Mouse (Mus musculus) common myeloid progenitor, adult 5-6 weeks (primary cell): Measurements from ENCODE around the gene Kcnc3. TPM values are rescaled to one million over a fixed set of nuclear protein-coding genes. Genes with fewer than 3 reads are reported as not detected.
A peak's percentile ranks its signal among the peaks of the same experiment; 100 is the strongest.

Source experiments
- ATAC-seq: replicated peaks from 2 replicates; pipeline ENCODE4 v1.8.0; 2016; ENCODE audit warnings: low read depth, mild to moderate bottlenecking, moderate TSS enrichment, inconsistent platforms; ENCODE audit not compliant: poor library complexity, severe bottlenecking
- total RNA-seq: library from RNA; stranded (forward); fragments of 200-1000, 187-1606 nt; gene quantifications from 2 replicates; pipeline ENCODE4 v1.2.3, GENCODE M21; 2017

Gene Kcnc3
- total RNA-seq, 1 experiment from 2014 or later = 1.1 TPM

DNA sequence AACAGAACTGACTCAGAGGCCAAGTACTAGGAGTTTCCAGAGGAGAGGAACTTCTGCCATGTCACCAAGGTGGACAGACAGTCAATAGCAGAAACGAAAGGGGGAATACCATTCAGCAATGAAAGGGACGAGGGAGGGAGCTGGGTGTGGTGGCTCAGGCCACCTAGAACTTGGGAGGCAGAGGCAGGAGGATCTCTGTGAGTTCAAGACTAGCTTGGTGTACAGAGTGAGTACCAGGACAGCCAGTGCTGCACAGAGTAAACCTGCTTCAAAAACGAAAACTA lies 34.0 kb downstream of the Kcnc3 start:
- ATAC-seq = no peak

- ATAC-seq = no peak
These were observed 34.4 kb downstream of the Kcnc3 start for GRCm38 (mm10) chr7:44624828-44625227.

GRCm38 (mm10) chr7:44625241-44626067 lies 35.0 kb downstream of the Kcnc3 start:
- ATAC-seq = no peak

GRCm38 (mm10) chr7:44626068-44626385 lies 35.6 kb downstream of the Kcnc3 start:
- ATAC-seq = no peak

DNA sequence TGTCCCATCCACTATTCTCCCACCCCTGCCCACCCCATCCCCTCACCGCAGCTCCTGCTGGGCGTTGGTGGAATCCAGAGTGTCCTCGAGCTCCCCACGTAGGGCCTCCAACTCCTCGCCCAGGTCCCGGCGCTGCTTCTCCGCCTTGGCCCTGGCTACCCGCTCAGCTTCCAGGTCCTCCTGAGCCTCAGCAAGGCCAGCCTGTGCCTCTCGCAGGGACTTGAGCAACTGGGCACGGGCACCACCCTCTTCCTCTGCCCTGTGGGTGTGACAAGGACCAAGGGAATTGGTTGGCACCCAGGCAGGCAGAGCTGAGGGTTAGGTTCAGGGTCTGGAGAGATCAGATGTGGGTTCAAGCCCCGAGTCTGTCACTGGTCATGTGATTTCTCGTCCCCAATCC lies 36.5 kb downstream of the Kcnc3 start:
- ATAC-seq = no peak

GRCm38 (mm10) chr7:44628402-44629034 lies 38.1 kb downstream of the Kcnc3 start:
- ATAC-seq = no peak

DNA sequence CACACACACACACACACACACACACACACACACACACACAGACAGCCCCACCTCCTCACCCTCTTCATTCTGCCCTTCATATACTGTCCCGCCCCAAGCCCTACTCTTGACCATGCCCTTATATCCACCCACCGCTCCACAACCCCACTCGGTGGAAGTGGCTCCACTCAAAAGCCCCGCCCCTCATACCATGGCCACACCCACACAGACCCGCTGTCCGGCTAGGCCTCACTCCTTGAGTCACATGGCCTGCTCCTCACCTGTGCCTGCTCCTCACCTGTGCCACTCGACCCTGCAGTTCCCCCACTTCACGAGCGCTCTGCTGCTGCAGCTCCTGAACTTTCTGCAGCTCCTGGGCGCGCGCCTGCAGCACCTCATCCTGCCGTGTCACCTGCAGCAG lies 40.0 kb downstream of the Kcnc3 start:
- no peak for ATAC-seq

GRCm38 (mm10) chr7:44632676-44633075 lies 42.2 kb downstream of the Kcnc3 start:
- ATAC-seq = no peak

- ATAC-seq = peak; percentile 74
These were observed 42.9 kb downstream of the Kcnc3 start for GRCm38 (mm10) chr7:44633407-44633806.

- ATAC-seq = no peak
These were observed 46.2 kb downstream of the Kcnc3 start for GRCm38 (mm10) chr7:44636684-44637083.

GRCm38 (mm10) chr7:44638663-44639062 lies 48.2 kb downstream of the Kcnc3 start:
- ATAC-seq = no peak

DNA sequence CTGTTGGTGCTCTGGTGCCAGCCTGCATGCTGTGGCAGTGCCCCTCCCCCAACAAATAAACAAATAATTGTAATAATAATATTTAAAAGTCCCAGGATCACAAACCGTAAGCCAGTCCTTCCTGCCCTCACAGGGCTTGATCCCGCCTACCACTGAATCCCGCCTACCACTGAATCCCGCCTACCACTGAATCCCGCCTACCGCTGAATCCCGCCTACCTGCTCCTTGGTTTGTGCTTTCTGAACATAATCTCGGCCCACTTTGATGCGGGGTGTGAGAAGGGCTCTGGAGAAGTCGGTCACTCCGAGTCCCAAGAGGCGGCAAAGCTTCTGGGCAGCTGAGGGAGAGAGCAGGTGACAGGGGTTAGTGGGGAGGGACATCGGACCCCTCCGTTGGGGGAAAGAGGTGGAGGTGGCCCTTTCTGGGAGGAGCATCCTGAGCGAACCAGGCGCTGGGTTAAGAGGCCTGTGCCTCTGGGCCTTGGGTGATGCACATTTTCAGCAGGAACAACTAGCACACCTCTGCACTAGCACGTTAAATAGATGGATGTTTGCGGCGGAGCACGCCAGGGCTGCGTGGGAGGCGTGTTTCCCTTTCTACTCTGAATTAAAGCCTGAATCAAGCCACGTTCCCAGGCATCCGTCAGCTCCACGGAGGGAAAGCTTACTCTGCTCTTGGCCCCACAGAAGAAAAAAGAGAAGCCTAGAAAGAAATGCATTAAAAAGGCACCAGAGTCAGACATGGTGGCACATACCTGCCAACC lies 50.6 kb downstream of the Kcnc3 start:
- peak; percentile 22; the same call in 1 of the 2 replicates for ATAC-seq

DNA sequence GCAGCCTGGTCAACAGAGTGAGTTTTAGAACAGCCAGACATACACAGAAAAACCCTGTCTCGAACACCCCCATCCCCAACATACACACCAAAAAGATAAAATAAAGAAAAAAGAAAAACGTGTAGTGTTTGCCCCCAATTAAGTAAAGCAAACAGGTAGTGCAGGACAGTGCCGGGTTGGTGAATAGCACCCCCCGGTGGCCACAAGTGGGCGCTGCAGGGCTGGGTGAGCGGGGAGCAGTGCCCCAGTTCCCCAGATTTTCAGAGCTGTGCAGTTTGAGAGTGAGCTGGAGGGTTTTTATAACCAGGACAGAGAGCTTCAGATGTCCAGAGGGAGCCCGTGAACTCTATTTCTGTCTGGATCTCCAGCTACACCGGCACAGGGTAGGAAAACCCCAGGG lies 51.4 kb downstream of the Kcnc3 start:
- ATAC-seq = peak; percentile 75

GRCm38 (mm10) chr7:44645256-44645655 lies 54.8 kb downstream of the Kcnc3 start:
- no peak for ATAC-seq

- 0 out of 2 replicates have a peak, but pooled peaks have one; percentile 15 for ATAC-seq
These were observed 55.5 kb downstream of the Kcnc3 start for GRCm38 (mm10) chr7:44645951-44646350.

GRCm38 (mm10) chr7:44647042-44647724 lies 56.7 kb downstream of the Kcnc3 start:
- peak; percentile 68 for ATAC-seq

GRCm38 (mm10) chr7:44647729-44648128 lies 57.3 kb downstream of the Kcnc3 start:
- ATAC-seq = no peak

DNA sequence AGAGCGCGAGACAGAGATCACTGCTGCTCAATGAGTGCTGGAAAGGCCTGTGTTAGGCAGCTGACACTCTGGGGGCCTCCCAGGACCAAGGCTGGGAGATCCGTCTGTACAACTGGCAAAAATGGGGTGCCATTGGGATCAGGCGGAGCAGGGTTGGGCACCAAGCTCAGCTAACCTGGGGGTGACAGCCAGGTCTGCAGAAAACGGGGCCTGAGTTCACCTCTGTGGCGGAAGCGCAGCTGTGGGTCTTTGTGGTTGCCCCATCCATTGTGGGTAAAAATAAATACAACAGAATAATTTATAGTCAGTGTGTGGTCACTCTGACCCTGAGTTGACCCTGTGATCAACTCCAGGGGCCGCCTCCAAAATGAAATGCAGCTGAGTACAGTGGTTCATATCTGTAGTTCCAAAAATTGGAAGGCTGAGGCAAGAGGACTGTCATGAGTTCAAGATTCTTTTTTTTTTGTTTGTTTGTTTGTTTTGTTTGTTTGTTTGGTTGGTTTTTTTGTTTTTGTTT lies 58.7 kb downstream of the Kcnc3 start:
- no peak for ATAC-seq

- peak; percentile 76 for ATAC-seq
These were observed 59.5 kb downstream of the Kcnc3 start for GRCm38 (mm10) chr7:44649990-44650389.

GRCm38 (mm10) chr7:44651416-44651815 lies 61.0 kb downstream of the Kcnc3 start:
- ATAC-seq = no peak
